Mouse (Mus musculus) midbrain, embryonic 11.5 days (tissue): ENCODE measurements at regions not wholly inside any gene's neighbourhood (a gene's known extent, or its start where the extent isn't known, plus 50 kb on each side); places are given as distances from the start of the nearest gene placed in this dataset.

ENCODE experiments used
- ATAC-seq: fragments of 200-750 bp; cut with Nextera tagmentation; 2 replicates; pipeline ENCODE4 v1.8.0; 2017; ENCODE audit warnings: moderate TSS enrichment, moderate library complexity; ENCODE audit not compliant: low FRiP score
- DNase-seq: peaks from one replicate; pipeline ENCODE4 v3.0.0; 2015; ENCODE audit warnings: low spot score; ENCODE audit errors: missing footprints
- H3K27ac ChIP-seq: fragments of 300-500 bp; sonication (generic); 2 replicates; pipeline ENCODE4 v1.5.1; 2014; ENCODE audit warnings: low read depth, low read length
- H3K27me3 ChIP-seq: fragments of 300-500 bp; sonication (generic); 2 replicates; pipeline ENCODE4 v1.6.1; 2014; ENCODE audit warnings: mild to moderate bottlenecking, low read length, moderate library complexity, mixed read lengths; ENCODE audit not compliant: control insufficient read depth, insufficient read depth
- H3K36me3 ChIP-seq: fragments of 300-500 bp; sonication (generic); 2 replicates; pipeline ENCODE4 v1.6.1; 2014; ENCODE audit warnings: mild to moderate bottlenecking, low read length, moderate library complexity, mixed read lengths; ENCODE audit not compliant: control insufficient read depth, insufficient read depth
- H3K4me1 ChIP-seq: fragments of 300-500 bp; sonication (generic); 2 replicates; pipeline ENCODE4 v1.6.1; 2014; ENCODE audit warnings: low read length; ENCODE audit not compliant: control insufficient read depth, insufficient read depth
- H3K4me2 ChIP-seq: fragments of 300-500 bp; sonication (generic); 2 replicates; pipeline ENCODE4 v1.6.1; 2014; ENCODE audit warnings: mild to moderate bottlenecking, moderate library complexity
- H3K4me3 ChIP-seq: fragments of 300-500 bp; sonication (generic); 2 replicates; pipeline ENCODE4 v1.5.1; 2014; ENCODE audit warnings: low read depth, low read length
- H3K9ac ChIP-seq: fragments of 300-500 bp; sonication (generic); 2 replicates; pipeline ENCODE4 v1.6.1; 2014; ENCODE audit warnings: low read length
- H3K9me3 ChIP-seq: fragments of 300-500 bp; sonication (generic); 2 replicates; pipeline ENCODE4 v1.6.1; 2016; ENCODE audit warnings: low read length; ENCODE audit not compliant: control insufficient read depth
- WGBS: fragments of 180-500 bp; shearing (Covaris S2); extraction: QIAGEN DNeasy Blood & Tissue Kit; methylation state at CpG from one replicate; pipeline ENCODE4 v1.1.7; 2014; 5-methylcytosine and 5-hydroxymethylcytosine counted together

DNA sequence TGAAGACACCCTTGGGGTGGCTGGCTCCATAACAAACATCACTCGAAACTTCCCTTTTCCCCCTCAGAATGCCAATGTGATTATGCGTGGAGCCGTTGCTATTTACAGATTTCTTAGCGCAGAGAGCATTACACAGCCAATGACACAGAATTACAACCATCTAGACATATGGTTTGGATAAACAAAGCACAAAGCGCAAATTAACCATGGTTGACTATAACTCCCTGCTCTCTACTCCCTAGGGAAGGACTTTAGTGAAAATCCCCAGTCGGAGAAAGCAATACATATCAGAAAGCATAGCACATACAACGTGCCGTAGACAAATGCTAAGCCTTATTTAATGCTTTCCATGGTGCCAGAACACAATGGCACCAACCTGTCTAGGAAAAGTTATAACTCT, 131.8 kb downstream of the Tshz3 start:
- DNase-seq (no peak), ATAC-seq (no peak)
- Histone ChIP-seq H3K9me3 (no peaks in the 10 kb centered on the region), H3K4me3 (no peak overlapping the region), H3K36me3 (no peaks in the 10 kb centered on the region), H3K4me1 (no peaks in the 10 kb centered on the region), H3K4me2 (no peak overlapping the region), H3K27ac (no peak overlapping the region), H3K27me3 (no peaks in the 10 kb centered on the region), H3K9ac (no peak overlapping the region)
- WGBS: 89% methylated on average over 8 of the region's 8 CpGs

DNA sequence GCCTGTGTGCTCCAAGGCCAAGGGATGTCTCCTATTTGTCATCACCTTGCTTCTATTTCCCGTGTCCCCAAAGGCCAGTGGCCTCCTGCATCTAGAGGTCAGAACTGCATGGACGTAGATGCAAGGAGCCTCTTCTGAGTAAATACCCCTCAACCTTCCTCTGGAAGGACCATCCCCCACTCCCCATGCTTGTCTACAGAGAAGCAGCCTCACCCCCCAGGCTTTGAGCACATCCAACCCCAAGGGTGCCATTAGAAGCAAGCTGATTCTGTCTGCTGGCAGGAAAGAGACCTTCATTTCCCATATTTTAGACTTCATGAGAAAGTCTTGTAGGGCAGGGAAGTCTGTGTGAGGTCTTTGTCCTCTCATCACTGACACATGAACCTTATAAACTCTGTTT, 132.2 kb downstream of the Tshz3 start:
- no peak for DNase-seq
- no peaks in the 10 kb centered on the region for H3K27me3 ChIP-seq
- H3K36me3 ChIP-seq: no peaks in the 10 kb centered on the region
- 77% methylated on average over 2 of the region's 2 CpGs for WGBS
- no peaks in the 10 kb centered on the region for H3K9me3 ChIP-seq
- H3K4me3 ChIP-seq: no peak overlapping the region
- no peak overlapping the region for H3K9ac ChIP-seq
- H3K4me2 ChIP-seq: no peak overlapping the region
- no peaks in the 10 kb centered on the region for H3K4me1 ChIP-seq
- ATAC-seq: no peak
- H3K27ac ChIP-seq: no peak overlapping the region

DNA sequence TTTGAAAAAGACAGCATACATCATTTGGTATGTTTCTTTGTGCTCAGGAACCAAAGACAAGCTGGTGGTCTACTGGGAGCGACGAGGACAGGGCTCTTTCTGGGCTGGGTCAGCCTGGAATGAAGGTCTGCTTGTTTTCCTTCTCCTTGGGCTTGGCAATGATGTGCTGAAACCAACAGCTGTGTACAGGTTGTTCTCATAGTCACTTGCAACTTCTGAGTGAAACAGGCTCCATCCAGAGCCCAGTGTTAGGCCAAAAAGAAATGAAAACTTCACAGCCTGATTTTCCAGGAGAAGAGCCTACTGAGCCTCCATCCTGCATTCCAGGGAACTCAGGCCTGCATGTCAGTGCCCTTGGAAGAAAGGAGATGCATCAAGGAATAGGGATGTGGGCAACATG, 150.4 kb downstream of the Tshz3 start:
- H3K27ac ChIP-seq: no peak overlapping the region
- no peak overlapping the region for H3K4me3 ChIP-seq

DNA sequence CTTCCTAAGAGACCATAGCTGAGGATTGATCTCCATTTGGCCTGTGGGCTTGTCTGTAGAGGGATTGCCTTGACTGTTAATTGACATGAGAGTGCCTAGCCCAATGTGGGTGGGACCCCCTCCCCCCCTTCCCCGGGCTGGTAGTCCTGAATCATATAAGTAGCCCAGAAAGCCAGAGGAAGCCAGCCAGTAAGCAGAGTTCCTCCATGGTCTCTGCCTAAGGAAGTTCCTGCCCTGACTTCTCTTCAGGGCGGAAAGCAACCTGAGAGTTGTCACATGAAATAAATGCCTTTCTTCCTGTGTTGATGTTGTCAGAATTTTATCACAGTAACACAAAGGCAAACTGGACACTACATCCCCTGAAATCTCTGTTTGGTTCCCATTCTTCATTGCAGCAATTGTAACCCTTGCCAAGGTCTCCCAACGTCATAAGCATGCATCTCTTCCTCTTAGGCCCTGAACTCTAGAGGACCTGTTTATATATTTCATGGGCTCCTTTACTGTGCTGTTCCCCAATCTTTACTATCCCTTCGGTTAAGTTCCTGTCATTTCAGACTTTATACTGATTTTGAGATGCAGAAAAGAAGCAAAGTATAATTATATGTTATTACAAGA, 153.5 kb downstream of the Tshz3 start:
- Histone ChIP-seq H3K27me3 (no peaks in the 10 kb centered on the region), H3K4me3 (no peak overlapping the region), H3K4me2 (no peak overlapping the region), H3K4me1 (no peaks in the 10 kb centered on the region), H3K36me3 (no peaks in the 10 kb centered on the region), H3K9ac (no peak overlapping the region), H3K27ac (no peak overlapping the region), H3K9me3 (no peaks in the 10 kb centered on the region; the same call in 1 of the 2 replicates)
- WGBS: 85% methylated on average over 4 of the region's 4 CpGs
- no peak for DNase-seq
- ATAC-seq: no peak

More for the DNA sequence above, 150.4 kb downstream of the Tshz3 start:
- DNase-seq (no peak), ATAC-seq (no peak)
- H3K4me1 ChIP-seq: no peaks in the 10 kb centered on the region
- H3K27me3 ChIP-seq: no peaks in the 10 kb centered on the region
- no peaks in the 10 kb centered on the region for H3K36me3 ChIP-seq
- H3K9me3 ChIP-seq: no peaks in the 10 kb centered on the region
- no peak overlapping the region for H3K4me2 ChIP-seq
- no peak overlapping the region for H3K9ac ChIP-seq
- WGBS: 81% methylated on average over 2 of the region's 2 CpGs

DNA sequence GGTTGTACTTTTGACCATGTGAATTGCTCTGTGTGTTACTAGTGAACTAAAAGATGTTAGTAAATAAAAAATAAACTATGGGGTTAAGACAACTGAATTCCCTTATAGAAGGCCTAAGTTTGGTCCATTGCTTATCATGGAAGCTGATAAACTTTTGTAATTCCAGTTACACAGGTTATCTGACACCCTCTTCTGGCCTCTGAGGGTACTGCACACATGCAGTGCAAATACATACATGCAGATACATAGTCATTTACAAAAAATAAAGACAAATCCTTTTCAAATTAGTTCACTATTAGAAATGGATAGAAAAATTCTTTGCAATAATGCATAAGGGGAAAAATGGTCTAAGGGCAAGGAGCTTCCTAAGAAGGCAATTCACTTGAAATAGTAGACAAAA, 156.4 kb downstream of the Tshz3 start:
- H3K36me3 ChIP-seq: no peaks in the 10 kb centered on the region
- H3K9me3 ChIP-seq: no peaks in the 10 kb centered on the region; the same call in 1 of the 2 replicates
- no peaks in the 10 kb centered on the region for H3K4me1 ChIP-seq
- ATAC-seq (no peak), DNase-seq (no peak)
- H3K9ac ChIP-seq: no peak overlapping the region
- H3K27ac ChIP-seq: no peak overlapping the region
- H3K4me3 ChIP-seq: no peak overlapping the region
- no peaks in the 10 kb centered on the region for H3K27me3 ChIP-seq
- no peak overlapping the region for H3K4me2 ChIP-seq

DNA sequence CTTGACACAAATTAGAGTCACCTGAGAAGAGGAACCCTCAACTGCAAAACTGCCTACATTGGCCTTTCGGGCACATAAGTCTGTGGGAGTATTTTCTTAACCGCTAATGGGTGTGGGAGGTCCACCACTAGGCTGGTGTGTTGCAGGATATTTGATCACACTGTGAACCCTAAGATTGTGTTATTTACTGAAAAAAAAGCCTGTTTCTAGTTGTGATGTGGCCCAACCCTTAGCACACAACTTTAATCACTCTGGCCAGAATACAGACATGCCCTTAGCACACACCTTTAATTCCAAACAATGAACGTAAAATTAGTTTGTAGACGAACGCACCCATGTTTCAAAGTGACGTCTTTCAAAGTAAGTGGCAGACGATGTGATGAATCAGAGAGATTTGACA, 161.5 kb downstream of the Tshz3 start:
- H3K9ac ChIP-seq: no peak overlapping the region
- DNase-seq (no peak), ATAC-seq (no peak)
- H3K4me1 ChIP-seq: no peaks in the 10 kb centered on the region
- H3K9me3 ChIP-seq: no peaks in the 10 kb centered on the region
- no peak overlapping the region for H3K4me2 ChIP-seq
- no peaks in the 10 kb centered on the region for H3K27me3 ChIP-seq
- H3K27ac ChIP-seq: no peak overlapping the region
- H3K36me3 ChIP-seq: no peaks in the 10 kb centered on the region
- H3K4me3 ChIP-seq: no peak overlapping the region
- 91% methylated on average over 7 of the region's 7 CpGs for WGBS

DNA sequence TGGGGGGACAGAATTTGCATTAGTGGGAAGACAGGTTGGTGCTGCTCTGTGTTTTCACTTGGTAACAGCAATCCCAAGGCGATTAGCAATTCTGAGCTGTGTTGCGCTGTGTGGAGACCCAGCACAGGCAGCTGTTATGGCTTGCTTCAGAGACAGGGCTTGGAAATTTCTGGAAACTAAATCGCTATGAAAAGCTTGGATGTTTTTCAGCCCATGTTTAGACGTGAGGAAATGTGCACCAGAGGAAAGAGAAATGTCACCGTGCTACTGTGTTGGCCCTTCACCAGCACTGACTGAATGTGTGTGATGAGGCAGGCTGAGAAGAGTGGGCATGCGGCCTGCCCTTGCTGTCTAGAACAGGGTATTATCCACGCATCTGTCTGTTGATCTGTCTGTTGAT, 164.6 kb downstream of the Tshz3 start:
- no peaks in the 10 kb centered on the region for H3K4me1 ChIP-seq
- H3K27ac ChIP-seq: no peak overlapping the region
- H3K27me3 ChIP-seq: no peaks in the 10 kb centered on the region
- DNase-seq (no peak), ATAC-seq (no peak)
- no peaks in the 10 kb centered on the region for H3K9me3 ChIP-seq
- no peak overlapping the region for H3K4me3 ChIP-seq
- H3K9ac ChIP-seq: no peak overlapping the region
- WGBS: 90% methylated on average over 7 of the region's 7 CpGs
- no peak overlapping the region for H3K4me2 ChIP-seq
- H3K36me3 ChIP-seq: no peaks in the 10 kb centered on the region

DNA sequence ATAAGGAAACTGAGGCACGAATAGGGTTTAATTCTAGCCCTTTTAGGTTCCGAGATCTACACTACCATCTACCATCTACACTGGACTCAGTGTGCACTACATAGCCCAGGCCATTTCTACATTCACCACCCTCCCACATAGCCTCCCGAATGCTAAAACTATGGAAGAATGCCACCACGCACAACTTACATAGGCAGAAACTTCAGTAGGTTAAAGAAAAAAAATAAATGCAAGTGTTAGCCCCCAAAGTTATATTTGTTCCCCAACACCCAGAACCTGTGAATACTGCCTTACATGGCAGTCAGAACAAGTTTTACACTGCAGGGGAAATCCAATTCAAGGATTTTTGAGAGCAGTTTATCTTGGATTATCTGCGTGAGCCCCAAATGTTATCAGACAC, 165.8 kb downstream of the Tshz3 start:
- DNase-seq (no peak), ATAC-seq (no peak)
- no peaks in the 10 kb centered on the region for H3K9me3 ChIP-seq
- H3K4me2 ChIP-seq: no peak overlapping the region
- H3K4me1 ChIP-seq: no peaks in the 10 kb centered on the region
- H3K36me3 ChIP-seq: no peaks in the 10 kb centered on the region
- no peaks in the 10 kb centered on the region for H3K27me3 ChIP-seq
- H3K27ac ChIP-seq: no peak overlapping the region
- no peak overlapping the region for H3K9ac ChIP-seq
- 88% methylated on average over 5 of the region's 5 CpGs for WGBS
- no peak overlapping the region for H3K4me3 ChIP-seq

DNA sequence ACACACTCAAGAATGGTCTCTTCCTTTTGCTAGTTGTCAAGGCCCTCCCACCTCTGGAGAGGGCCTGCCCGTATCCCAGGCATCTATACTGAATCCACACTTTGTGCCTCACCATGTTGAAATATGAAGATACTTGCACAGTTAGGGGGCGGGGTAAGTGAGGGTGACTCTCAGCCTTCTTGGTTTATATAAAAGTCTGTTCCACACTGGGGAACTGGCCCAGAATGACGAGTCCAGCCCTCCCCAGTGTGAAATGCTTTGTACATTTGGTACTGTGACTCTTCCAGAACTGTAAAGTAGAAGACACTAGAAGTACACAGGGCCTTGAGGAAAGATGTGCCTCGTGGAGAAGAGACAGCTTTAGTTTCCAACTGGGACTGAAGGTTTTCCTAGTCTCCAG, 166.8 kb downstream of the Tshz3 start:
- no peaks in the 10 kb centered on the region for H3K9me3 ChIP-seq
- ATAC-seq: no peak
- H3K4me3 ChIP-seq: no peak overlapping the region
- H3K9ac ChIP-seq: no peak overlapping the region
- no peak overlapping the region for H3K4me2 ChIP-seq
- no peaks in the 10 kb centered on the region for H3K4me1 ChIP-seq
- no peak overlapping the region for H3K27ac ChIP-seq
- no peak for DNase-seq
- no peaks in the 10 kb centered on the region for H3K27me3 ChIP-seq
- H3K36me3 ChIP-seq: no peaks in the 10 kb centered on the region
- 71% methylated on average over 4 of the region's 4 CpGs for WGBS

DNA sequence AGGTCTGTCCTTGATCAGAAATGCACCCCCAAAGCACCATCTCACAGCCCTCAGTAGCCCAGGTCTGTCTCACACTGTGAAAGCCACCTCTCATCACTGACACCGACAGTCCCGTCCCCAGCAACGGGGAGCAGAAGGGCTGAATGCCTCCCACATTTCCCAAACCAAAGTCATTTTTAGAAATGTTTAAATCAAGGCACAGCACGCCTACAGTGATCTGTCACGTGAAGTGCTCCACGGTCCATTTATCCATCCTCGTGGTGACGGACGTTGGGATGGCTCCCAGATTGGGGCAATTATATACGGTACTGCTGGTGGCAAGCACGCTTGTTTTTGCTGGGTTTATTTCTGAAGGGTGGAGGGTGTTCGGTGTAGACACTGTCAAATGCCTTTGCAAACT, 168.7 kb downstream of the Tshz3 start:
- H3K4me3 ChIP-seq: no peak overlapping the region
- DNase-seq: no peak
- H3K9me3 ChIP-seq: no peaks in the 10 kb centered on the region
- no peaks in the 10 kb centered on the region for H3K36me3 ChIP-seq
- ATAC-seq: no peak
- WGBS: 93% methylated on average over 12 of the region's 12 CpGs
- H3K4me2 ChIP-seq: no peak overlapping the region
- H3K9ac ChIP-seq: no peak overlapping the region
- no peak overlapping the region for H3K27ac ChIP-seq
- H3K4me1 ChIP-seq: no peaks in the 10 kb centered on the region
- no peaks in the 10 kb centered on the region for H3K27me3 ChIP-seq
